Mouse (Mus musculus) liver, embryonic 14.5 days (tissue): ENCODE measurements around the gene Brap.
"Not testable (repeated sequence)": the region's sequence is repeated elsewhere in the genome, so short reads cannot be mapped to it uniquely, and the experiment has no call there.

Source experiments
- CTCF ChIP-seq: IDR thresholded peaks from 2 replicates; pipeline ENCODE4 v1.5.1; 2016; ENCODE audit warnings: antibody characterized with exemption, low read depth, control low read depth
- EP300 ChIP-seq: IDR thresholded peaks from 2 replicates; pipeline ENCODE4 v1.6.1; 2016; ENCODE audit warnings: antibody characterized with exemption, low read depth

GRCm38 (mm10) chr5:121656866-121657265 lies 3.5 kb upstream of the Brap start:
- TF ChIP-seq CTCF, EP300: not testable (repeated sequence)
